Mouse (Mus musculus) liver, postnatal 0 days (tissue): ENCODE measurements around the gene Rapgef6.

ENCODE experiments used
- CTCF ChIP-seq: sonication (generic); IDR thresholded peaks from 2 replicates; pipeline ENCODE4 v1.5.1; 2016; ENCODE audit warnings: antibody characterized with exemption, low read depth
- EP300 ChIP-seq: IDR thresholded peaks from 2 replicates; pipeline ENCODE4 v1.6.1; 2016; ENCODE audit warnings: antibody characterized with exemption, low read depth, mild to moderate bottlenecking

GRCm38 (mm10) chr11:54530391-54530790 is 7.7 kb downstream of the Rapgef6 start:
- no peak for TF ChIP-seq EP300
- no peak for TF ChIP-seq CTCF
